Mouse (Mus musculus): ENCODE results near the gene Pcyt2.

DNA sequence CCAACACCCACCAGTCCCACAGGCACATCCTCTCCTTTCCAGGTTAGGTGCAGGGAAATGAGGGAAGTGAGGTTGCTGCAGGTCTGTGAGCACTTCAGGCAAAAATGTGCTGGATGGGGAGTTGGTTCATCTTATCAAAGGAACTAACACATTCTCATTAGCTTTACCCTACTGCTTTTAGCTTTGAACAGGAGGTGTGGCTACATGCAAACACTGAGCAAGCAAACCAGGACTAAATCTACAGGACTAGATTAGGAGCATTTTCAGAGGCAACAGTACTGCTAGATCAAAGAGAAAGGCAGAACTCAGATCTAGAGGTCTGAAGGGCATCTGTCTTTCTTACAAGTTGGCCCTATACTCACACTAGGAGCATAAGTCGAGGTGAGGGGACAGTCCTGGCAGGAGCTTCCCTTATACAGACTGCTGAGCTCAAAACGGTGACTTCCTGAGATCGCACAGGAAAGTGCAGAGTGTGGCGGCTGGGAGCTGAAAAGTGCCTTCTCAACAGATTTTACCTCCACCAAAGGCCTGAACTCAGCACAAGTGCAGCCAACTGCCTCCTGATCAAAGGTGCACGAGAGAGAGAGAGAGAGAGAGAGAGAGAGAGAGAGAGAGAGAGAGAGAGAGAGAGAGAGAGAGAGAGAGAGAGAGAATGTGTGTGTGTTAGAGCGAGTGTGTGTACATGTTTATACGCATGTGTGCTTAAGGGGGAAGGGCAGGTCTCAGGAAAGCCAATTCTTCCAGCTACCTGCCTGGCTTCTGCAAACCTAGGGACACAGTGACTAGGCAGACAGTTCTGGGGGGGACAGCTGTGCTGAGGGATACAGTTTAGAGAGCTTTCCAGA, 13.4 kb upstream of the Pcyt2 start:
- TF ChIP-seq CTCF (IDR thresholded peaks at IDR 0.05; ENCODE audit: insufficient read depth, low read depth, low read length) (no peak), POLR2A (IDR thresholded peaks at IDR 0.05; ENCODE audit: insufficient read depth, low read depth, low read length) (no peak)
